Mouse (Mus musculus) cortical plate, adult 2 months (tissue): ENCODE measurements at regions not wholly inside any gene's neighbourhood (a gene's known extent, or its start where the extent isn't known, plus 50 kb on each side); places are given as distances from the start of the nearest gene placed in this dataset.

Source experiments
- H3K27ac ChIP-seq: fragments of 200-500 bp; 2 replicates; pipeline ENCODE4 v1.5.1; 2012; ENCODE audit warnings: low read length, control low read depth, inconsistent platforms; ENCODE audit not compliant: insufficient read depth
- H3K4me1 ChIP-seq: fragments of 200-500 bp; 2 replicates; pipeline ENCODE4 v1.6.1; 2011; ENCODE audit warnings: low read length; ENCODE audit not compliant: control insufficient read depth, insufficient read depth
- H3K4me3 ChIP-seq: fragments of 200-500 bp; 2 replicates; pipeline ENCODE4 v1.5.1; 2011; ENCODE audit warnings: mild to moderate bottlenecking, low read length, control low read depth; ENCODE audit not compliant: insufficient read depth
- CTCF ChIP-seq: fragments of 200-500 bp; IDR thresholded peaks from 2 replicates; pipeline ENCODE4 v1.5.1; 2011; ENCODE audit warnings: mild to moderate bottlenecking, control low read depth, low read length; ENCODE audit not compliant: insufficient read depth; ENCODE audit errors: extremely low read depth
- POLR2A ChIP-seq: fragments of 200-500 bp; IDR thresholded peaks from 2 replicates; pipeline ENCODE4 v1.6.1; 2011; ENCODE audit warnings: mild to moderate bottlenecking, low read length, control low read depth; ENCODE audit not compliant: insufficient read depth; ENCODE audit errors: extremely low read depth

DNA sequence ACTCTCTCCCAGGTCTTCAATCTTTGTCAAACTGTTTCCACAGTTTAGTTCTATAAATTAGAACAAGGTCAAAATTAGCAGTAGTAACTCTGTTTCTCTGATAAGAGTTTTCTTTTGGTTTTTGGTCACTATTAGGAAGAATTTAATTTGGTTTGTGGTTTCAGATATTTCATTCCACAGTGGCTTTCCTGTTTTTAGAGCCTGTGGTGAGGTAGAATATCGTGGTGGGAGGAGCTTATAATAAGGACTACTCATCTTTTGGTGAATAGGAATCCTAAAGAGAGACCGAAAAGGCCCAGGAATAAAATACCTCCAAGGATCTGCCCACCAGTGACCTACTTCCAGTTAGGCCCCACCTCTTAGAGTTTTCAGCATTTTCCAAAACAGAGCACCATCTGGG is 125.8 kb upstream of the Fut8 start:
- no peak overlapping the region for H3K4me3 ChIP-seq

DNA sequence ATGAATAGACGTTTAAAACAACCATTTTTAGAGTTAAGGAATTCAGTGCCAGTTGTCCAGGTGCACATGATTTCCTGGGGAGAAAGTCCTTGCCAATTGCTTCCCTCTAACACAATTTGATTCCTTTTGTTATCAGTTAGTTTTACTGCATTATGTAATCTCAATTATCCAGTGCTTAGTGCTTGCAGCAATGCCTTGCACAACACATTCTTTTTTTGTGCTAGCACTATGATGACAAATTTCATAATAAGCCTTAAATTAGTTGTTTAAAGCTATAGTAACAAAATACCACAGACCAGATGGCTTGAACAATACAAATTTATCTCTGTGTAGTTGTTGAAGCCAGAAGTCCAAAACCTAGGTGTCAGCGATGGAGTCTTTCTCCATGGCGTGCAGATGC is 130.7 kb upstream of the Fut8 start:
- Histone ChIP-seq H3K4me3 (no peak overlapping the region), H3K27ac (no peak overlapping the region), H3K4me1 (peaks cover 2% of the 10 kb centered on the region)
- TF ChIP-seq POLR2A: no peak
- no peak for TF ChIP-seq CTCF

More for the DNA sequence above, 125.8 kb upstream of the Fut8 start:
- TF ChIP-seq POLR2A: no peak
- TF ChIP-seq CTCF: no peak
- H3K4me1 ChIP-seq: peaks cover 2% of the 10 kb centered on the region
- H3K27ac ChIP-seq: no peak overlapping the region

DNA sequence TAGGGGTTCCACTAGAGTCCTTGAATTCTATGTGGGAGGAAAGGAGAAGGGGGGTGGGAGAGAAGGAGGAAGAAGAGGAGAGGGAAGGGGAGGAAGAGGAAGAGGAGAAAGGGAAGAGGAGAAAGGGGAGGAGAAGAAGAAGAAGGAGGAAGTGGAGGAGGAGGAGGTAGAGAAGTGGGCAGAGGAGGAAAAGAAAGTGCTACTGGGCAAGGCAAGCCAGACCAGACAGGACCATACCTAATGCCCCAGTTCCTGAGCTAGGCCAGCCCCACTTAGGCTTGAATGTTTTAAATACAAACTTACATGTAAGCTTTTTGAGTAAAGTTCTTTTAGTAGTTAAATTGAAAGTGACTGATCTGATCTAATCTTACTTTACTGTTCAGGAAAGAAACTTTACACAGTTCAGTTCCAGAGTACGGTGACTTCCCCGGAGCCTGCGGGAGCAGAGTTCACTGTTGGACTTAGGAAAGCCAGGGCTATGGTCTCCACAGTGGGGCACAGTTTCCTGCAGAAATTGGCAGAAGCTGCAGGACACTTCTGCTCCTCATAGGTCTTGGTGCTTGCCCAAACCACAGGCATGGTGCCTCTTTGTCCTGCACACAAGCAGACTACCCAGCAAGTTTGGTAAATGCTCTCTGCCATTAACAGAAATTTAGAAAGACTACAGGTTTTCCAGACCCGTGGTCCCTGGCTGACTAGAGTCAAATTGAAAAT is 131.9 kb upstream of the Fut8 start:
- TF ChIP-seq POLR2A (no peak), CTCF (no peak)
- Histone ChIP-seq H3K27ac (no peak overlapping the region), H3K4me3 (no peak overlapping the region), H3K4me1 (peaks cover 2% of the 10 kb centered on the region)

DNA sequence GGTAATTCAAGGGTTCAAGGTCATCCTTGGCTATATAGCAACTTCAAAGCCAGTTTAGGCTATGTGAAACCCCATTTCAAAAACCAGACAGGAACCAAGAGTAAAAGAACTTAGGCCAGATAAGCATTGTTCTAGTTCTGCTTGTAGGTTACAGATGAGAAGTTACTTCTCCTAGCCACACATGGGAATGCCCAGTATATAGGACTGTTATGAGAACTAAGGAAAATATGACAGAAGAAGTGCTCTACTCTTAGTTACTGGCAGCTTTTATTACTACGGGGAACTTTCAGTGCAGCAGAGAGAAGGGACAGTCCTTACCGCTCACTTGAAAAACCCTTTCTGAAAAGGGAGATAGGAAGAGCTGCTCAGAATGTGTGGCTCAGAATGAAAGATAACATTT is 137.4 kb upstream of the Fut8 start:
- no peak overlapping the region for H3K27ac ChIP-seq
- H3K4me3 ChIP-seq: no peak overlapping the region
- no peak for TF ChIP-seq POLR2A
- H3K4me1 ChIP-seq: 0 out of 2 replicates have a peak, but pooled peaks cover 1% of the 10 kb centered on the region

DNA sequence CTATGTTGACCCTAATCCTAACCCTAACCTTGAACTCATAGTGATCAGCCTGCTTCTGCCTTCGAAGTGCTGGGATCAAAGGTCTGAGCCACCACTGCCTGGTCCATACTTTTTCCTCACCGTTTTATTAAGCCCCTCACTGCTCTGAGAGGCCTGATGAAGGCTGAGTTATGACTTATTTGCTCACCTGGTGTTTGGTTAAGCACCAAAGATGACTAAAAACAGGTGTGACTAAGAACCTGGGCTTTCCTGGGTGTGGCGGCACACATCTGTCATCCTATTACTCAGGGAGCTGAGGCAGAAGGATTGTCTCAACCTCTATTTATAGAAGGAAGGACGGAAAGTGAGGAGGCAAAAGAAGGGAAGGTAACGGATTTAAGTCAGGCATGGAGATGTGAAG is 137.5 kb upstream of the Max start:
- 0 out of 2 replicates have a peak, but pooled peaks cover 1% of the 10 kb centered on the region for H3K4me1 ChIP-seq
- no peak for TF ChIP-seq CTCF
- H3K4me3 ChIP-seq: no peak overlapping the region
- H3K27ac ChIP-seq: no peak overlapping the region

DNA sequence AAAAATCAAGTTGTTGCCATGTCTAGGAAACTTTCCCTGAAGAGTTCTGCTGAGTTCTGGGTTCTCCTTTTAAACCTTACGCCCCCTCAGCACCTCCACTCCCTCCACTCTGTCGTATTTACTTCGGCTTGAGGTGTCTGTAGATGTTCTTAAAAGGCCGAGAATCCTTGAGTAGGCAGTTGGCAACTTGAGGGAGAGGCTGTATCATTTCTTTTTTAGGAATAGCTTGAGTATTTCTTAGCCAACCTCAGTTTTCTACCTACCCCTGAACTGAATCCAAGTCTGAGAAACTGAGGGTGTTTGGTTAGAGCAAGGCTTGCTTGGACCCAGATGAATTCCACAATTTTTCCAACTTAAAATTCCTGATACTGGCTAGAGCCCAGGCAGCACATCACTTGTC is 136.8 kb upstream of the Max start:
- Histone ChIP-seq H3K27ac (no peak overlapping the region), H3K4me1 (0 out of 2 replicates have a peak, but pooled peaks cover 1% of the 10 kb centered on the region), H3K4me3 (no peak overlapping the region)
- TF ChIP-seq CTCF: no peak
- no peak for TF ChIP-seq POLR2A

DNA sequence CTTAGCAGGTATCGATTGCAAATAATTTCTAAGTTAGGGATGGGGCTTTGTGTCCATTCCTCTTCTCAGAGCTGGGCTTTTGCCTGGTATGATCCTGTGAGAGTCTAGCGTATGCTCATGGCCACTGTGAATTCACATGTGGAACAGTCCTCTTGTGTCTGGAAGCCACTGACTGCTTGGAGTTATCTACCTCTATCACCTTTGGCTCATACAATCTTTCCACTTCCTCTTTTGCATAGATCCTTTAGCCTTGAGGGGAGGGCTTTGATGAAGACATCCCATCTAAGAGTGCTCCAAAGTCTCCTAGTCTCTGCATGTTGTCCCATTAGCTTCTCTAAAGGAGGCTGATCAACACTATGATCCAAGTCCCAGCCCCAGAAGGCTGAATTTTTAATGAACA is 135.8 kb upstream of the Max start:
- TF ChIP-seq POLR2A: no peak
- TF ChIP-seq CTCF: no peak
- 0 out of 2 replicates have a peak, but pooled peaks cover 1% of the 10 kb centered on the region for H3K4me1 ChIP-seq
- no peak overlapping the region for H3K4me3 ChIP-seq
- no peak overlapping the region for H3K27ac ChIP-seq

DNA sequence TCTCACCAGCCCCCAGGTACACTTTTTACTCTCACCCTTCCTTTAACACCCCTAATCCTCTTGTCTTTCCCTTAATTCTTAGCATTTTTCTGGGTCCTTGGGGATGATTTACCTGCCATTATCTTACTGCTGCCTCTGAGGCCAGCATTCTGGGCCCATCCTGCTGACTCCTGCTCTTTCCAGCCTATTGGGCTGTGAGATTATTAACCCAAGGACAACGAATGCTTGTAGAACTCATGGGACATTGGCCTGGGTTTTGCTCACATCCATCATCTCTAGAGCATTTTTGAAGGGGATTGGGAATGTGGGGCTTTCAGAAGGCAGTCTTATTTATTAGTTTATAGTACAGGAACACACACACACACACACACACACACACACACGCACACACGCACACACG is 134.5 kb upstream of the Max start:
- no peak overlapping the region for H3K27ac ChIP-seq
- no peak overlapping the region for H3K4me3 ChIP-seq
- 0 out of 2 replicates have a peak, but pooled peaks cover 1% of the 10 kb centered on the region for H3K4me1 ChIP-seq
- TF ChIP-seq POLR2A (no peak), CTCF (no peak)

DNA sequence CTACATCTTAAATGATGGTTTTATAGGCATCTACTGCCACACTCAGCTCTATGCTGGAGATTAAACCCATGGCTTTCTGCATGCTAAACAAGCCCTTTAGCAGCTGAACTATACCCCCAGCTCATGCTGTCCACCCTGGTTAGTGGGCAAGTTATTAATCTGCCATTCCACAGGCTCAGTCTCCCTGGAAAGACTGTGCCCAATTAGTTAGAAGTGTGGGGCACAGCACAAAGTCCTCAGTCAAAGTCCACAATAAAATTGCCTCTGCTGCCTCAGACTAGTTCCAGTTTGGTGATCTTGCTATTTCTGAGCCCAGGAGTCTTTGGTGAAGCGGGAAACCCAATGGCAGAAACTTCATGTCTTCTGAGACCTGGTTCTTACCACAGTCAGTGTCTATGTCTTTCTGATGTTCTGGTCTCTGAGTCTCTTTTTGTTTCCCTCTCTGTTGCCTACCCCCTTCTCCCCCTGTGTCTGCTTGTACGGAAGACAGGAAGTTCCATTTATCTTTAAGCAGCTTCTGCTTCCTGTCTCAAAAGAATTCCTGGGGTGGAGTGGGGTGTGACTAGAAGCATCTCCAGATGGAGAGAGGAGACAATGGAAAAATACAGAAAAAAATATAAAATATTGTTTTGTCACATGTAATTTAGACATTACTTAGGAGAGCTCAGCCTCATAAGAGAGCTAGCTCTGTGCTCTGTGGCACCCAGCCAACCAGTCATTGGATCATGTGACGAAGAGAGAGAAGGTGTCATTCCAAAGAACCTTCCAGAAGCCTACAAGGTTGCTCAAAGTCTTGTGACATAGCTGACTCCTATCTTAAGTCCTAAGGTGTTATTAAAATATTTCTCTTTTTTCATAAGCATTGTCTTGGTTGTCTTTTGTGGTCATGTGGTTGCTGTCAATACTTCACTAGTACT is 133.3 kb upstream of the Max start:
- Histone ChIP-seq H3K4me1 (0 out of 2 replicates have a peak, but pooled peaks cover 1% of the 10 kb centered on the region), H3K4me3 (no peak overlapping the region), H3K27ac (no peak overlapping the region)
- no peak for TF ChIP-seq CTCF
- TF ChIP-seq POLR2A: no peak

DNA sequence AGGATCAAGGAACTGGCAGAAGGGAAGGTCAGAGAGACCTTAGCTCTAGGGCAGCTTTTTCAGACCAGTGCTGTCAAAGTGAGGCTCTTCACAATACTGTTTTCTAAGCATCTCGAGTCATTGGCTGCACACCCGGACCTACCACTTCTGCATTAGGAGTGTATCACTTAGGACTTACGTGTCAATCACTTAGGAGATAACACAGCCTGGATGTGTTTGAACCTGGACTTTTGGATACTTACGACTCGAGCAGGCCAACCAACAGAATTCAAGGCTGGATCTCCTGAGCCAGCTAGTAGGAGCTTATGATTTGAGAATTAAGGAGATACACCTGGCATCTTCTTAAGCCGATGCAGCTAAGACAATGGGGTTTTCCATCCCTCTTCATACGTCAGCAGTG is 132.2 kb upstream of the Max start:
- no peak overlapping the region for H3K27ac ChIP-seq
- no peak overlapping the region for H3K4me3 ChIP-seq
- TF ChIP-seq CTCF (no peak), POLR2A (no peak)
- 0 out of 2 replicates have a peak, but pooled peaks cover 1% of the 10 kb centered on the region for H3K4me1 ChIP-seq
